Mouse (Mus musculus) fat pad, adult 2 months (tissue): ENCODE results near the gene Hmox1.

Experiments used
- DNase-seq: peaks from one replicate; pipeline ENCODE4 v3.0.0-alpha.2; 2011; ENCODE audit warnings: low read depth, low spot score; ENCODE audit errors: extremely low read depth

Gene Hmox1

GRCm38 (mm10) chr8:75088989-75089881, 4.2 kb upstream of the Hmox1 start:
- peak; percentile 49 for DNase-seq

- no peak for DNase-seq
Observed at GRCm38 (mm10) chr8:75090781-75091365, 2.5 kb upstream of the Hmox1 start.

- DNase-seq = no peak
Observed at GRCm38 (mm10) chr8:75102956-75103355, 9.5 kb downstream of the Hmox1 start.

GRCm38 (mm10) chr8:75103376-75103878, 10.0 kb downstream of the Hmox1 start:
- DNase-seq = no peak

- DNase-seq = no peak
Observed at GRCm38 (mm10) chr8:75108527-75109235, 15.3 kb downstream of the Hmox1 start.

GRCm38 (mm10) chr8:75109236-75109967, 16.0 kb downstream of the Hmox1 start, which contains the start of gene Mcm5:
TSS of gene Mcm5 (plus strand) at chr8:75109569.
- DNase-seq = peak; percentile 85

GRCm38 (mm10) chr8:75110093-75110492, 16.7 kb downstream of the Hmox1 start:
- DNase-seq = no peak

- no peak for DNase-seq
Observed at GRCm38 (mm10) chr8:75118505-75118904, 25.1 kb downstream of the Hmox1 start.

GRCm38 (mm10) chr8:75119287-75119686, 25.9 kb downstream of the Hmox1 start:
- no peak for DNase-seq

- DNase-seq = no peak
Observed at GRCm38 (mm10) chr8:75119747-75120146, 26.3 kb downstream of the Hmox1 start.

GRCm38 (mm10) chr8:75127406-75127805, 34.0 kb downstream of the Hmox1 start:
- no peak for DNase-seq

GRCm38 (mm10) chr8:75132485-75132884, 39.1 kb downstream of the Hmox1 start:
- DNase-seq = no peak

- DNase-seq = no peak
Observed at GRCm38 (mm10) chr8:75133399-75133798, 40.0 kb downstream of the Hmox1 start.

- DNase-seq = no peak
Observed at GRCm38 (mm10) chr8:75134603-75135391, 41.4 kb downstream of the Hmox1 start.

- DNase-seq = no peak
Observed at GRCm38 (mm10) chr8:75135756-75136155, 42.3 kb downstream of the Hmox1 start.

GRCm38 (mm10) chr8:75136256-75136655, 42.8 kb downstream of the Hmox1 start:
- DNase-seq = no peak

- no peak for DNase-seq
Observed at GRCm38 (mm10) chr8:75137536-75137935, 44.1 kb downstream of the Hmox1 start.
